Mouse (Mus musculus) thymus, adult 2 months (tissue): ENCODE results near the gene Ap2a2. TPM values are rescaled to one million over a fixed set of nuclear protein-coding genes. Genes with fewer than 3 reads are reported as not detected.

Experiments
- DNase-seq: peaks from one replicate; pipeline ENCODE4 v3.0.0; 2021
- H3K27ac ChIP-seq: fragments of 200-500 bp; 2 replicates; pipeline ENCODE4 v1.5.1; 2012; ENCODE audit warnings: low read length, control low read depth; ENCODE audit not compliant: control insufficient read depth, insufficient read depth
- H3K27me3 ChIP-seq: fragments of 200-500 bp; 2 replicates; pipeline ENCODE4 v1.6.1; 2012; ENCODE audit warnings: mild to moderate bottlenecking, low read length, moderate library complexity, mixed read lengths; ENCODE audit not compliant: control insufficient read depth, insufficient read depth
- H3K36me3 ChIP-seq: fragments of 200-500 bp; 2 replicates; pipeline ENCODE4 v1.6.1; 2012; ENCODE audit warnings: mild to moderate bottlenecking, low read length, moderate library complexity; ENCODE audit not compliant: control insufficient read depth, insufficient read depth
- H3K4me1 ChIP-seq: fragments of 200-500 bp; replicated peaks from 2 replicates; pipeline ENCODE4 v1.6.1; 2012; ENCODE audit warnings: low read length; ENCODE audit not compliant: control insufficient read depth, insufficient read depth
- H3K4me3 ChIP-seq: fragments of 200-500 bp; 2 replicates; pipeline ENCODE4 v1.5.1; 2012; ENCODE audit warnings: mild to moderate bottlenecking, low read length, control low read depth, moderate library complexity; ENCODE audit not compliant: control insufficient read depth, insufficient read depth
- CTCF ChIP-seq: fragments of 200-500 bp; IDR thresholded peaks from 2 replicates; pipeline ENCODE4 v1.5.1; 2012; ENCODE audit warnings: mild to moderate bottlenecking, control low read depth, low read length, moderate library complexity, borderline replicate concordance; ENCODE audit not compliant: control insufficient read depth, poor library complexity, insufficient read depth; ENCODE audit errors: extremely low read depth
- POLR2A ChIP-seq: fragments of 200-500 bp; IDR thresholded peaks from 2 replicates; pipeline ENCODE4 v1.6.1; 2012; ENCODE audit warnings: mild to moderate bottlenecking, low read length, control low read depth, moderate library complexity; ENCODE audit not compliant: control insufficient read depth, poor library complexity, insufficient read depth; ENCODE audit errors: extremely low read depth
- WGBS: fragments of 180-500 bp; shearing (Covaris S2); methylation state at CpG from one replicate; pipeline ENCODE4 v1.1.7; 2018; 5-methylcytosine and 5-hydroxymethylcytosine counted together
- polyA plus RNA-seq: library from polyadenylated mRNA; depleted of rRNA; stranded (reverse); fragments of >200 nt; gene quantifications from 2 replicates; pipeline ENCODE4 v1.2.3, GENCODE M21; 2012

The Ap2a2 gene
- polyA plus RNA-seq, 1 experiment: 40.9 TPM

DNA sequence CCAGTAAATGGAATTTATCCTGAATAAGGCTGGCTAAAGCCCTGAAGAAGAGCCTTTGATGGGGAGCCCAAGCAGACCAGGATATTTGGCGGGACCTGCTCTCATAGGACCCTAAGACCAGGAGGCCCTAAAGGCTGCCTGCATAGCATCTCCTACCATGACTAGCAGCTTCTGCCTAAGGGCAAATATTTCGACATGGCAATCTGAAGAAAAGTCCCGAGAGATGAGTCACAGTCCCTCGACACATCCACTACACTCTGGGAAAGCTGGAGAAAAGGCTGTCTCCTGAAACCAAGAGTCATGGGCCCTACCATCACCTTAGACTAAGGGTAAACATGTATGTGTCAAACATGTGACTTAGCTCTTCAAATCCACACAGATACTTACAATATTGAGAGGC lies 37.7 kb upstream of the Ap2a2 start:
- no peaks in the 10 kb centered on the region for H3K27me3 ChIP-seq
- 97% methylated on average over 4 of the region's 4 CpGs for WGBS
- H3K4me3 ChIP-seq: no peak overlapping the region
- H3K36me3 ChIP-seq: no peaks in the 10 kb centered on the region; the same call in 1 of the 2 replicates
- TF ChIP-seq CTCF (no peak), POLR2A (no peak)
- no peaks in the 10 kb centered on the region for H3K4me1 ChIP-seq
- H3K27ac ChIP-seq: no peak overlapping the region
- no peak for DNase-seq

DNA sequence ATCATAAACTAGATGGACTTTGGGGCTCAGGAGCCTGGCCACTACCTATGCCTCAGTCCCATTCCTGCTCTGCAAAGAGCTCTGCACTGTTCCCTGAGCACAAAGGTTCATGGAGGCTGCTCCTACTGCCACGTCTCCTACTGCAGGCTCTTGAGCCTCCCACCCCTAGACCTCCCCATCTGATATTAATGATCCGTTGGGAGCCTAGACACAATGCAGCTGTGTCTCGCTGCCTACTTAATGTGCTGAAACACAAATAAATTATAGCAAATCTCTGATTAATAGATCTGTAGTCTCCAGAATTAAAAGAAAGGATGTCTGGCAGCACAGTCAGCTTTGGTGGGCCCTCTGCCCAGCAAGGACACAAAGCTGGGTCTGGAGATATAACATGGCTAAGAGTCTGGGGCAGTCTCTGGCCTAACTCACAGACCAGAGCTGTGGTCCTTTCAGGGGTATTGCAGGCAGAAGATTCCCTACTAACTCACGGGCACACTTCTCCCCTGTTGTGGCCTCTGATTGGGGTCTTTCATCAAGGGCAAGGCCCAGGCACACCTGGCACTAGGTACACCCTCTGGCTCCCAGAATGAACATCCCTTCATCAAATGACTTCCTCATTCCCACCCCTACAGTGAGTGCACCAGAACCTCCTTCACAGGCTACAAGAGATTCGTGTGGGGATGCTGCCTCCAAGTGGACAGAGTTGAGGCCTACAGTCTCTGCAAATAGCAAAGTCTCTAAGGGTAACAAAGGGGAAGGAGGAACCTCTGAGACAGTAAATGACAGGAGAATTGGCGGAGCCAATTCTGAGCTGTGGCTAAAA lies 37.0 kb upstream of the Ap2a2 start:
- no peaks in the 10 kb centered on the region for H3K27me3 ChIP-seq
- H3K27ac ChIP-seq: no peak overlapping the region
- TF ChIP-seq POLR2A (no peak), CTCF (no peak)
- H3K4me3 ChIP-seq: no peak overlapping the region
- 65% methylated on average over 6 of the region's 6 CpGs for WGBS
- DNase-seq: peak; percentile 66
- H3K4me1 ChIP-seq: no peaks in the 10 kb centered on the region; the same call in 1 of the 2 replicates
- no peaks in the 10 kb centered on the region; the same call in 1 of the 2 replicates for H3K36me3 ChIP-seq

DNA sequence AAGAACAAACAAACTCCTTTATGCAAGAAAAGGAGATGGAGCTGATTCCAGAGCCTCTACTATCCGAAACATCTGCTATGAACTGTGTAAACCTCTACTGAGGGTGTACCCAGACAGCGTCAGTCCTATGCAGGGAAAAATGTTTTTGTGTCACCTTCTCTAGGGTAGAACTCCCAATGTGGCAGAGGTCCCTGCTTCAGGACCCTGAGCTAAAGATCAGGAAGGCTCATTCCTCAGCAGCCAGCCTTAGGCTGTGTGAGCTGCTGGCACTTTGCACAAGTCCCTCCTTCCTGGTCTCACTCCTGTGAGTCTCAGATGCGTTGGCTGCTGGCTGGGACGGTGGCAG lies 36.4 kb upstream of the Ap2a2 start:
- WGBS: 99% methylated on average over 4 of the region's 4 CpGs
- DNase-seq: no peak
- no peak for TF ChIP-seq CTCF
- TF ChIP-seq POLR2A: no peak
- H3K27ac ChIP-seq: no peak overlapping the region
- H3K27me3 ChIP-seq: no peaks in the 10 kb centered on the region
- no peaks in the 10 kb centered on the region; the same call in 1 of the 2 replicates for H3K36me3 ChIP-seq
- no peak overlapping the region for H3K4me3 ChIP-seq
- no peaks in the 10 kb centered on the region; the same call in 1 of the 2 replicates for H3K4me1 ChIP-seq

DNA sequence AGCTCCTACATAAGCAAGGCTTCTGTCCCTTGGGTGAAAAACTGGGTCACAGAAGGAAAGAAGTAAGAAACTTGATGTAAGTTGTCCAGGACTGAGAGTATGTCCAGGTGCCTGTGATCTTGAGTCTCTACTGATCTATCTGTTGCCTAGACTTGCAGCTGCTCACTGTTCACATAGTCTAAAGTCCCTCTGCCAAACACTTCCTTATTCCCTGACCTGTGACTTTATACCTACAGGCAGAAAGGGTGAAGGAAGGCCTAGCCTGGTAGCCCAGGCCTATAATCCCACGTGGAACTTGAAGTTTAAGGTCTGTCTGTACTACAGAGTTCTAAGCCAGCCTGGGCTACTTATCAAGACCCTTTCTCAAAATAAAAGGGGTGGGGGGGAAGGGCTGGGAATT lies 26.4 kb upstream of the Ap2a2 start:
- no peak overlapping the region for H3K27ac ChIP-seq
- no peaks in the 10 kb centered on the region for H3K36me3 ChIP-seq
- TF ChIP-seq POLR2A (no peak), CTCF (no peak)
- 88% methylated on average over 1 of the region's 1 CpGs for WGBS
- DNase-seq: no peak
- H3K27me3 ChIP-seq: no peaks in the 10 kb centered on the region
- H3K4me1 ChIP-seq: peaks cover 18% of the 10 kb centered on the region
- H3K4me3 ChIP-seq: no peak overlapping the region

DNA sequence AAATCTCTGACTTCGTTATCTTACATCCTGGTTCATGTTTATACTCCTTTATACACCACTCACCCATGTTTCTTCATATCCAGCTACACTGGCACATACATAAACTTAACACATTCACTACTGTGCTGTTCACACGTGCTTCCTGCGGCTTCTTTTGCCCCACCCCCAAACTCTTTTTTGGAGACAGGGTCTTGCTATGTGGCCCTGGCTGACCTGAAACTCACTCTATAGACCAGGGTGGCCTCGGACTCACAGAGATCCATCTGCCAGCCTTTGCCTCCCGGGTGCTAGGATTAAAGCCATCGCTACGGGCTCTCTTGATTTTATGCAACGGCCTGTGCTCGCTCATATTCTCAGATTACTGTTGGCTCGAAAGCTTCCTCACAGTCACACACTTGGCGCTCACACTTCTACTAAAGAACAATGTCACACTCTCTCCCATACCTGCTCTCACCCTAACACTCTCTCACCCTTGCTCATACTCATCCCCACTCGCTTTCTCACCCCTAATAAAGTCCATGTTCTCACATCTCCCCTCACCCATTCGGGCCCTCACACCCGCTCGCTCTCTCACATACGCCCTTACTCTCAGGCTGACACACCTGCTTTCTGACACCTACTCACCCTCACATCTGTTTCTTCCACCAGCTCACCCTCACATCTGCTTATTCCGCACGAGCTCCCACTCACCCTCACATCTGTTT lies 23.0 kb upstream of the Ap2a2 start:
- no peaks in the 10 kb centered on the region for H3K27me3 ChIP-seq
- H3K27ac ChIP-seq: peak overlapping the region; percentile 10; the same call in 1 of the 2 replicates
- no peak for TF ChIP-seq CTCF
- TF ChIP-seq POLR2A: no peak
- WGBS: 8% methylated on average over 18 of the region's 18 CpGs
- DNase-seq: peak; percentile 7
- H3K36me3 ChIP-seq: no peaks in the 10 kb centered on the region
- H3K4me3 ChIP-seq: peak overlapping the region; percentile 75
- H3K4me1 ChIP-seq: peaks cover 21% of the 10 kb centered on the region

DNA sequence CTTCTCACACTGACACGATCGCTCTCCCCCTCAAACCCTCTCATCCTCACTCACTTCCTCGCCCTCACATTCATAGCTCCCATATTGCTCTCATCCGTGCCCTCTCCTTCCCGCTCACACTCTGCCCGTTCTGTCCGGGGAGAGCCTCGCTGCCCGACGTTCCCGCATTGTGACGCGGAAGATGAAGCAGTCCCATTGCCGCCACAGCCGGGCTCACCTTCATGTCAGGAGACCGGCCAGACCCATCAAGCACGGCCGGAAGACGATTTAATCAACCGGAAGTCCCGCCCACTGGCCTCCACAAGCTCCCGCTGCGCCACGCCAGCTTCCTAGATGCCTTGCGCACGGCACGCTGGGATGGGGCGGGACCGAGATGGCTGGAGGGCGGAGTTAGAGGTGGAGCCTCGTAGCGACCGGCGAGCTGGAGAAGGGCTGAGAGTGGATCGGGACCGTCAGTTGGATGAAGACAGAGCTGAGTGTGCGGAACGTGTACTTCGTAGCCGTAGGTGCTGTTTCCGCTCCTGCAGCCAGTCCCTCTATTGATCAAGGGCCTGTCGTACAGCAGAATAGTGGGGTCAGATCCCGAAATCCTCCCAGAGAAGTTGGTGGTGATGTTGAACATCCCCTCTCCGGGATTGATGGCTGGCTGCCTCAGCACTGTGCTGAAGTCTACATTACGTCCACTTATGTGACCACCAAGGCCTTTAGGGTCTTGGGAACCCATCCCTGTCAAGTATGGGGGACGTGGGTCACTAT lies 22.2 kb upstream of the Ap2a2 start, which contains the start of gene Chid1:
Chid1 (minus strand) TSS at position 302 of the 756 bp plus-strand sequence.
- H3K36me3 ChIP-seq: no peaks in the 10 kb centered on the region
- DNase-seq: peak; percentile 98
- H3K27me3 ChIP-seq: no peaks in the 10 kb centered on the region
- TF ChIP-seq CTCF (0 out of 2 replicates have a peak, but pooled peaks have one; percentile 51), POLR2A (peak; percentile 71)
- peaks cover 21% of the 10 kb centered on the region for H3K4me1 ChIP-seq
- WGBS: under 1% methylated on average over 46 of the region's 46 CpGs
- H3K4me3 ChIP-seq: peak within 1 kb of the TSS; percentile 75
- H3K27ac ChIP-seq: peak within 1 kb of the TSS; percentile 10; the same call in 1 of the 2 replicates
